8 mouse cellular contexts compared by ENCODE assay signal in the genomic region with DNA sequence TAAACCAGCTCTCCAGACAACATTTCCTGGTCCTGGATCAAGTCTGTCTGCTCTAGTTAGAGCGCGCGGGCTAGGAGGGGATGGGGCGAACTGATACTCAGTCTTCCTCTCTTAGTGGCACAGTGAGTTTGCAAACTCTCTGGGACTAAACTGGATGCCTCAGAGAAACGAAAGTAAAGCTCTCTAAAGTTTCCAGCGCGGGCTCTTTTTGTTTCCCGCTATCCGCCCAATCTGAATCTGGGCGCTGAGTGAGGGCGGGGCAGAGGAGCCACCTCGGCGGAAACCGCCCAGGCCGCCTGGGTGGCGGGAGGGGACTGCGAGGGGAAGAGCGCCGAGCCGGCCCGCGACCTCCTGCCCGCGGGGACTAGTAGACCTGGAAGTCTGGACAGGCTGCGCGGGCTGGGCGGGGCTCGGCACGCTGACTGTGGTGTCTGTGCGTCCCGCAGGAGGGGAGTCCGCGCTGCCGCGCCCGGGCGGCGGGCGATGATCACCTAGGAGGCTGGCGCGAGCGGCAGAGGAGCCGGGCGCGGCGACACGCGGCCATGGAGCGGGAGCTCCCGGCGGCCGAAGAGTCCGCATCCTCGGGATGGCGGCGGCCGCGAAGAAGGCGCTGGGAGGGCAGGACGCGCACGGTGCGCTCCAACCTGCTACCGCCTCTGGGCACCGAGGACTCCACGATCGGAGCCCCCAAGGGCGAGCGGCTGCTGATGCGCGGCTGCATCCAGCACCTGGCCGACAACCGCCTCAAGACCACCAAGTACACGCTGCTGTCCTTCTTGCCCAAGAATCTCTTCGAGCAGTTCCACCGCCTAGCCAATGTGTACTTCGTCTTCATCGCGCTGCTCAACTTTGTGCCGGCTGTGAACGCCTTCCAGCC. TPM values are rescaled to one million over a fixed set of nuclear protein-coding genes. Genes with fewer than 3 reads are reported as not detected.
DNase-seq lines count a peak whose midpoint lies in the region; ATAC-seq and TF ChIP-seq lines count a peak whose summit lies in the region.

No protein-coding gene starts in this region.

- H3K36me3 ChIP-seq in ES-E14 (ENCODE audit: control insufficient read depth, insufficient read depth, low read length, poor library complexity, severe bottlenecking) = no peaks in the 10 kb centered on the region
- no peaks in the 10 kb centered on the region for H3K36me3 ChIP-seq in hindbrain, embryonic 10.5 days

- peaks cover 30% of the 10 kb centered on the region for H3K27me3 ChIP-seq in hindbrain, embryonic 10.5 days (ENCODE audit: insufficient read depth, poor library complexity, severe bottlenecking)

- H3K27ac ChIP-seq in ES-E14 (ENCODE audit: insufficient read depth, low read depth, low read length, poor library complexity, severe bottlenecking) = no peak overlapping the region
- H3K27ac ChIP-seq in hindbrain, embryonic 10.5 days = peak overlapping the region; percentile 89

- ATAC-seq in megakaryocyte progenitor cell, adult 5-6 weeks (replicated peaks; ENCODE audit: poor library complexity) = peak; percentile 91

- peak; percentile 48 for DNase-seq in ES-E14 (ENCODE audit: low read depth, low spot score)
- peak; percentile 2 to 14 for DNase-seq in cerebellum, adult 18-20 months
- peak; percentile 62 for DNase-seq in forelimb bud, embryonic 11.5 days (ENCODE audit: low read depth, low spot score)
- DNase-seq in hindbrain, embryonic 10.5 days (ENCODE audit: low spot score) = peak; percentile 79
- peak; percentile 23 to 29 for DNase-seq in layer of hippocampus, postnatal 36 days
- peak; percentile 15 to 28 for DNase-seq in right cerebral cortex, adult 2 months (ENCODE audit: low spot score in 2 of 2)
- peak; percentile 15 for DNase-seq in urinary bladder, postnatal 10 days (ENCODE audit: low spot score)

- in situ Hi-C loops in ES-E14 (cut with MboI; ENCODE audit: low sequenced_read_pairs in 2 of 2, unreplicated experiment in 2 of 2) = no loop called here

- under 1% methylated on average over 81 of the region's 81 CpGs for WGBS in hindbrain, embryonic 10.5 days

- no peaks in the 10 kb centered on the region for H3K9me3 ChIP-seq in ES-E14 (ENCODE audit: control insufficient read depth, insufficient read depth, low read depth, low read length)
- H3K9me3 ChIP-seq in hindbrain, embryonic 10.5 days = no peaks in the 10 kb centered on the region

- H3K4me3 ChIP-seq in ES-E14 (ENCODE audit: insufficient read depth in 1 of 2, low read depth in 1 of 2, low read length in 2 of 2, poor library complexity in 1 of 2, severe bottlenecking in 1 of 2) = peak overlapping the region; percentile 73 to 83
- H3K4me3 ChIP-seq in hindbrain, embryonic 10.5 days = peak overlapping the region; percentile 73

- peak overlapping the region; percentile 49 for H3K9ac ChIP-seq in ES-E14 (ENCODE audit: insufficient read depth, low read depth, low read length, poor library complexity, severe bottlenecking)

- no peaks in the 10 kb centered on the region for H3K4me1 ChIP-seq in ES-E14 (ENCODE audit: control insufficient read depth in 2 of 2, insufficient read depth in 2 of 2, low read length in 2 of 2, poor library complexity in 1 of 2)
- H3K4me1 ChIP-seq in hindbrain, embryonic 10.5 days (replicated peaks) = peaks cover 8% of the 10 kb centered on the region; the same call in 1 of the 2 replicates

TF ChIP-seq in ES-E14, 5 proteins besides CTCF, POLR2A, EP300 and RAD21:
- no peak for TF ChIP-seq CHD2 (IDR thresholded peaks at IDR 0.05; ENCODE audit: low read depth, low read length)
- TF ChIP-seq ZC3H11A (IDR thresholded peaks at IDR 0.05; ENCODE audit: borderline replicate concordance, low read depth, low read length) = no peak
- TF ChIP-seq ZNF384 (IDR thresholded peaks at IDR 0.05; ENCODE audit: low read depth, low read length) = no peak
- no peak for TF ChIP-seq MAFK (IDR thresholded peaks at IDR 0.05; ENCODE audit: insufficient read depth, low read depth, low read length)
- no peak for TF ChIP-seq HCFC1 (IDR thresholded peaks at IDR 0.05; ENCODE audit: borderline replicate concordance, insufficient read depth, low read length)

RNA-seq across cellular contexts. Expression of a gene that starts 2.2 kb away (rescaled TPM):
- total RNA-seq in ES-E14 (2012; rRNA removed) = 7.3 and 12.0 TPM in 2 replicates
- 1.7 and 2.3 TPM in 2 replicates for polyA plus RNA-seq in hindbrain, embryonic 10.5 days (2016; fragmentation: Nextera tagmentation; extraction: Ambion mirVana)
- 1 to 10 TPM; 6.8 to 7.9 TPM for total RNA-seq in layer of hippocampus, postnatal 36 days (2021)
- 12.1 and 13.8 TPM in 2 replicates for total RNA-seq in megakaryocyte progenitor cell, adult 5-6 weeks (2015)
- 15.1 and 17.9 TPM in 2 replicates for total RNA-seq in megakaryocyte progenitor cell, adult 5-6 weeks (2017)

Comparison
In these comparisons a context has a peak if more than half of its experiments do, and no peak if none do; other contexts are left out.
1. DNase-seq: peak in every context shown above with its lines; median percentile 79 in hindbrain, embryonic 10.5 days; 62 in forelimb bud, embryonic 11.5 days; 48 in ES-E14; 26 in layer of hippocampus, postnatal 36 days; 22 in right cerebral cortex, adult 2 months; 15 in urinary bladder, postnatal 10 days; 8 in cerebellum, adult 18-20 months.